9 mouse cellular contexts compared by ENCODE assay signal in genomic region chr2:152951850-152952720, GRCm38 (mm10). TPM values are rescaled to one million over a fixed set of nuclear protein-coding genes. Genes with fewer than 3 reads are reported as not detected.
DNase-seq lines count a peak whose midpoint lies in the region; ATAC-seq and TF ChIP-seq lines count a peak whose summit lies in the region.
"Had no signal": no experiment of that assay in that cellular context is flagged by ENCODE, and none has a peak within 500 bp of the region (broad histone marks: within the 10 kb centered on the region; RNA-seq: fewer than 3 reads in every experiment).

No protein-coding gene starts in this region.

- no peaks in the 10 kb centered on the region for H3K9me3 ChIP-seq in heart, embryonic 15.5 days (replicated peaks)
- H3K9me3 ChIP-seq in midbrain, embryonic 11.5 days (ENCODE audit: control insufficient read depth, low read length), result no peaks in the 10 kb centered on the region

- TF ChIP-seq EP300 in heart, adult 2 months (IDR thresholded peaks at IDR 0.05; ENCODE audit: insufficient read depth, low read depth, low read length), result no peak

- no peak for TF ChIP-seq POLR2A in heart, adult 2 months (IDR thresholded peaks at IDR 0.05; ENCODE audit: insufficient read depth, low read depth, low read length)

- peak overlapping the region; percentile 98 for H3K4me2 ChIP-seq in heart, embryonic 15.5 days
- peak overlapping the region; percentile 92 for H3K4me2 ChIP-seq in midbrain, embryonic 11.5 days

- intact Hi-C loops in heart, adult 2 months (cut with DNase I), result no loop called here

- no peaks in the 10 kb centered on the region for H3K36me3 ChIP-seq in heart, adult 2 months (ENCODE audit: control insufficient read depth, insufficient read depth, low read length)
- H3K36me3 ChIP-seq in heart, embryonic 15.5 days, result no peaks in the 10 kb centered on the region
- H3K36me3 ChIP-seq in midbrain, embryonic 11.5 days (ENCODE audit: control insufficient read depth, insufficient read depth, low read length), result no peaks in the 10 kb centered on the region

- WGBS in heart, adult 2 months, result 20% methylated on average over 13 of the region's 13 CpGs
- 22% methylated on average over 13 of the region's 13 CpGs for WGBS in heart, embryonic 15.5 days
- 15% methylated on average over 13 of the region's 13 CpGs for WGBS in midbrain, embryonic 11.5 days

- no peaks in the 10 kb centered on the region for H3K79me2 ChIP-seq in heart, adult 2 months (replicated peaks; ENCODE audit: control insufficient read depth, insufficient read depth, low read length)

- no peaks in the 10 kb centered on the region; the same call in 1 of the 2 replicates for H3K4me1 ChIP-seq in heart, adult 2 months (ENCODE audit: control insufficient read depth, insufficient read depth, low read length)
- H3K4me1 ChIP-seq in heart, embryonic 15.5 days (replicated peaks), result peaks cover 9% of the 10 kb centered on the region
- H3K4me1 ChIP-seq in midbrain, embryonic 11.5 days (ENCODE audit: control insufficient read depth, insufficient read depth, low read length), result peaks cover 6% of the 10 kb centered on the region; the same call in 1 of the 2 replicates

- H3K27ac ChIP-seq in heart, adult 2 months, result no peak overlapping the region
- no peak overlapping the region for H3K27ac ChIP-seq in heart, embryonic 15.5 days
- no peak overlapping the region for H3K27ac ChIP-seq in midbrain, embryonic 11.5 days (ENCODE audit: low read depth, low read length)

- TF ChIP-seq CTCF in heart, adult 2 months (IDR thresholded peaks at IDR 0.05), result no peak

- ATAC-seq in heart, embryonic 15.5 days (replicated peaks; ENCODE audit: insufficient number of reproducible peaks, insufficient read depth, low FRiP score, low read depth), result peak; percentile 18; the same call in 1 of the 2 replicates
- peak; percentile 20 for ATAC-seq in midbrain, embryonic 11.5 days (ENCODE audit: low FRiP score)
- ATAC-seq in inflammation-experienced regulatory T-cells, adult 6 months, result no peak

- peak overlapping the region; percentile 35 for H3K9ac ChIP-seq in heart, adult 2 months (ENCODE audit: low read depth, low read length)
- peak overlapping the region; percentile 61 for H3K9ac ChIP-seq in heart, embryonic 15.5 days
- H3K9ac ChIP-seq in midbrain, embryonic 11.5 days (ENCODE audit: low read length), result peak overlapping the region; percentile 76

- peaks cover 15% of the 10 kb centered on the region for H3K27me3 ChIP-seq in heart, adult 2 months (ENCODE audit: control insufficient read depth, insufficient read depth, low read length)
- peaks cover 91% of the 10 kb centered on the region for H3K27me3 ChIP-seq in heart, embryonic 15.5 days
- H3K27me3 ChIP-seq in midbrain, embryonic 11.5 days (ENCODE audit: control insufficient read depth, insufficient read depth, low read length), result peaks cover 16% of the 10 kb centered on the region

- no peak for DNase-seq in heart, adult 2 months
- DNase-seq in heart, postnatal 4 days, result no peak
- DNase-seq in Muller cell, postnatal 12 days (ENCODE audit: inconsistent ontology term), result peak; percentile 47
- peak; percentile 94 for DNase-seq in midbrain, embryonic 11.5 days (ENCODE audit: low spot score, missing footprints)
- DNase-seq in ovary, adult 18-20 months (ENCODE audit: low spot score), result no peak
- no peak for DNase-seq in layer of hippocampus, adult 8-10 months (ENCODE audit: low spot score in 2 of 2)

- peak overlapping the region; percentile 56 for H3K4me3 ChIP-seq in heart, adult 2 months
- H3K4me3 ChIP-seq in heart, embryonic 15.5 days, result peak overlapping the region; percentile 63
- peak overlapping the region; percentile 73 for H3K4me3 ChIP-seq in midbrain, embryonic 11.5 days (ENCODE audit: low read depth, low read length)

RNA-seq across cellular contexts. Expression of gene Dusp15, which starts 0.6 kb away (rescaled TPM):
- total RNA-seq in heart, adult 2 months (2021), result not detected
- 0.25 and 0.26 TPM in 2 replicates for polyA plus RNA-seq in heart, adult 2 months (2012; rRNA removed)
- total RNA-seq in heart, postnatal 4 days (2021), result under 1 TPM; 0.10 to 0.41 TPM
- polyA plus RNA-seq in heart, embryonic 15.5 days (2015; fragmentation: Nextera tagmentation; extraction: Ambion mirVana), result 0.09 and 0.28 TPM in 2 replicates
- 0.46 and 0.89 TPM in 2 replicates for polyA plus RNA-seq in midbrain, embryonic 11.5 days (2014; fragmentation: Nextera tagmentation; extraction: Ambion mirVana)
- total RNA-seq in layer of hippocampus, adult 8-10 months (2022), result 10 to 100 TPM; 11.5 to 15.4 (median 12.6) TPM
- not detected for polyA plus RNA-seq in inflammation-experienced regulatory T-cells, adult 6 months (2017; shearing (Covaris generic))

RNA-seq across cellular contexts. Expression of gene Ttll9, which starts 10.2 kb away (rescaled TPM):
- total RNA-seq in heart, adult 2 months (2021), result not detected
- polyA plus RNA-seq in heart, adult 2 months (2012; rRNA removed), result 0.61 TPM in 1 of 2 replicates, not detected in the other
- not detected for total RNA-seq in heart, postnatal 4 days (2021)
- polyA plus RNA-seq in heart, embryonic 15.5 days (2015; fragmentation: Nextera tagmentation; extraction: Ambion mirVana), result 0.26 and 0.63 TPM in 2 replicates
- 1.1 and 2.0 TPM in 2 replicates for polyA plus RNA-seq in midbrain, embryonic 11.5 days (2014; fragmentation: Nextera tagmentation; extraction: Ambion mirVana)
- total RNA-seq in layer of hippocampus, adult 8-10 months (2022), result 1 to 10 TPM in 3 of 4 experiments, under 1 TPM in 1; 0.95 to 1.9 (median 1.5) TPM
- polyA plus RNA-seq in inflammation-experienced regulatory T-cells, adult 6 months (2017; shearing (Covaris generic)), result 1 to 10 TPM in 2 of 3 experiments, under 1 TPM in 1; 0.92 to 1.6 (median 1.0) TPM
- total RNA-seq: heart, postnatal 10 days had no signal

RNA-seq across cellular contexts. Expression of gene Foxs1, which starts 19.1 kb away (rescaled TPM):
- total RNA-seq in heart, adult 2 months (2021), result 1 to 10 TPM; 1.7 to 3.5 TPM
- polyA plus RNA-seq in heart, adult 2 months (2012; rRNA removed), result 9.0 and 10.5 TPM in 2 replicates
- 10 to 100 TPM in 1 of 2 experiments, 1 to 10 TPM in 1; 8.1 to 10.6 TPM for total RNA-seq in heart, postnatal 4 days (2021)
- polyA plus RNA-seq in heart, embryonic 15.5 days (2015; fragmentation: Nextera tagmentation; extraction: Ambion mirVana), result 6.6 and 8.3 TPM in 2 replicates
- polyA plus RNA-seq in midbrain, embryonic 11.5 days (2014; fragmentation: Nextera tagmentation; extraction: Ambion mirVana), result 2.1 and 2.6 TPM in 2 replicates
- total RNA-seq in layer of hippocampus, adult 8-10 months (2022), result under 1 TPM; 0.50 to 0.96 (median 0.78) TPM
- not detected for polyA plus RNA-seq in inflammation-experienced regulatory T-cells, adult 6 months (2017; shearing (Covaris generic))

RNA-seq across cellular contexts. Expression of gene Mylk2, which starts 40.9 kb away (rescaled TPM):
- total RNA-seq in heart, adult 2 months (2021), result under 1 TPM; 0.08 to 0.09 TPM
- 0.18 and 0.29 TPM in 2 replicates for polyA plus RNA-seq in heart, adult 2 months (2012; rRNA removed)
- total RNA-seq in heart, postnatal 4 days (2021), result under 1 TPM; 0.26 to 0.38 TPM
- polyA plus RNA-seq in heart, embryonic 15.5 days (2015; fragmentation: Nextera tagmentation; extraction: Ambion mirVana), result 0.11 and 0.15 TPM in 2 replicates
- not detected in 2 replicates for polyA plus RNA-seq in midbrain, embryonic 11.5 days (2014; fragmentation: Nextera tagmentation; extraction: Ambion mirVana)
- total RNA-seq in layer of hippocampus, adult 8-10 months (2022), result not detected
- not detected for polyA plus RNA-seq in inflammation-experienced regulatory T-cells, adult 6 months (2017; shearing (Covaris generic))

Comparison
In these comparisons a context has a peak if more than half of its experiments do, and no peak if none do; other contexts are left out.
1. DNase-seq: peak in Muller cell, postnatal 12 days (single experiment) and midbrain, embryonic 11.5 days (single experiment); none in heart, adult 2 months (0 of 2), heart, postnatal 4 days (single experiment), ovary, adult 18-20 months (single experiment) and layer of hippocampus, adult 8-10 months (0 of 2).
2. Peak in every context shown above with its lines, with median percentiles within 50 percentile points of each other: H3K4me3 ChIP-seq and H3K9ac ChIP-seq.